Mouse (Mus musculus) telencephalon, adult 2 months (tissue): ENCODE measurements at regions not wholly inside any gene's neighbourhood (a gene's known extent, or its start where the extent isn't known, plus 50 kb on each side); places are given as distances from the start of the nearest gene placed in this dataset.

Experiments
- DNase-seq: peaks from one replicate; pipeline ENCODE4 v3.0.0-alpha.2; 2011; ENCODE audit warnings: low read depth, low spot score

DNA sequence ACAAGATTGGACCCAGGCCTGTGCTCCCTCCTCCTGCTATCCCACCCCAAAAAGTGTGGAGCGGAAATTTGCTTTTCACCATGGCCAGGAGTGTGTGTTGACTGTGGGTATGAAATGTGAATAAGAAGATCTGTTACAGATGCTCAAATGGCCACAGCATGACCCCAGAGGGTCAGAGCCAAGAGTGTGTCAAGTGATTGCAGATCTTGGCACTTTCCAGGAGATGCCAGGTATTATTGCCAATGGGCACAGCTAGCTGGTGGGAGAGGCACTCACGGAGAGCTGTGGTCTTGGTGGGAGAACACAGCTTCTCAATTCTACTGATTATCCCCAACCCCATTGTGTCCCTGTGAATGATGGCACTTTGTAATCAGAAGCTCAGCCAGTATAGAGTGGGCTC, 62.7 kb downstream of the Smim20 start:
- DNase-seq: no peak

DNA sequence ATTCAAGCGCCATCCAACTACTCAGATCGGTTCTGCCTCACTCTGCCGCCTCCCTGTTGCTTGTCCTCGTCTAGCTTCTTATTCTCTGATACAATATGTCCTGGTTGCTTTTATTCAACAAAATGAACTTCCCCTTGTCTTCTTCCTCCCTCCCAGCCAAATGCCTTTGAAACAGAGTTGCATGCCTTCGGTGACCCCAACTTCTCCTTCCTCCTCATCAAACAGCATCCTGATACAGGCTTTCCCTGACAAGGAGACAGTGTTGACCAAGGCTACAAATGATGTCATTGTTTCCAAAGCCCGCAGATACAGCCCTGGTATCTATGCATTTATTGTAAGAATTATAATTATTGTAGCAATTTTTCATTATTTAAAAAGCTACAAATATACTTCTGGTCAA, 69.8 kb downstream of the Smim20 start:
- DNase-seq: no peak

DNA sequence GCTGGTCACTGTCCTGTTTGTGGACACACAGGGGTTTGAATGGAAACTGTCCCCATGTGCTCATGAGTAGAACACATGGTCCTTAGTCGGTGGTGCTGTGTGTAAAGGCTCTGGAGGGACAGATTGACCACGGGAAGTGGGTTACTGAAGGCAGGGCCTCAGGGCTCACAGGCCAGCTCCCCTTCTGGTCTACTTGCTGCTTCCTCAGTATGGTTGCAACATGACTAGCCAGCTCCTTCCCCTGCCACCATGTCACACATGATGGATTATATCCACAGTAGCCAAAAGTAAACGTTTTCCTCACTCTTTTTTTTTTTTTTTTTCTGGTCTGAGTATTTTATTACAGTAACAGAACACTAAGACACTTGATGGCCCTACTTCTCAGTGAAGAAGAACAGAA, 70.9 kb downstream of the Smim20 start:
- no peak for DNase-seq

DNA sequence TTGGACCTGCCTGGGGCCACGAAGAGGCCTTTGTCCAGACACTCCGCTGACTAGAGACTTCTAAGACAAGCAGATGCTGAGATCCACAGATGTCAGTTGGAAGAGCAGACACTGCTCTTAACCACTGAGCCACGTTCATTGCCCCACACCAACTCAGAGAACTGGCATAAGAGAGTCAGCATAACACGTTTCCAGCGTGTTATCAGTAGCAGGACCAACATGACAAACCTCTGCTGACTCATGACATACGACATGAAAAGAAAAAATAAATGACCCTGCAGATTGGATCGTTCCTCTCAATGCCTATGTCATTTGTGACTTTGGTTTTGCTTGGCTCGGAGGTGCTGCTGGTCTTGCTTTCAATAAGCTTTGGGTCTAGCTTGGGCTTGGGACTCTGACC, 78.3 kb downstream of the Smim20 start:
- DNase-seq: no peak

DNA sequence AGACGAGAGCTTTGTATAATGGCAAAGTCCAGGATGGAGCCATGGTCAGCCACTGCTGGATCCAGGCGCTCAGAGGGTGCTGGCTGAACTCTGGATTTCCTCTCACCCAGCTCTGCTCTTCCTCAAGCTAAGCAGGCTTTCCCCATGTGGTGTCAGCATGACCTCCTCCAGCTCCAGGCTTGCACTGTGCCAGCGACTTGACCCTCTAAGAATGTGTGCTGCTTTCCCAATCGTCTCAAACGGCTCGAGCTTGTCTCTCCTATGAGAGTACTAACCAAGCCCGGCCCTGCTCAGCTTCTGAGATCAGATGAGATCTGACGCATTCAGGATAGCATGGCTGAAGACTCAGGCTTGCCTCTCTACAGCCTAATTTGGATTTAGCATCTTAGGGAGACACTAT, 79.1 kb downstream of the Smim20 start:
- no peak for DNase-seq

DNA sequence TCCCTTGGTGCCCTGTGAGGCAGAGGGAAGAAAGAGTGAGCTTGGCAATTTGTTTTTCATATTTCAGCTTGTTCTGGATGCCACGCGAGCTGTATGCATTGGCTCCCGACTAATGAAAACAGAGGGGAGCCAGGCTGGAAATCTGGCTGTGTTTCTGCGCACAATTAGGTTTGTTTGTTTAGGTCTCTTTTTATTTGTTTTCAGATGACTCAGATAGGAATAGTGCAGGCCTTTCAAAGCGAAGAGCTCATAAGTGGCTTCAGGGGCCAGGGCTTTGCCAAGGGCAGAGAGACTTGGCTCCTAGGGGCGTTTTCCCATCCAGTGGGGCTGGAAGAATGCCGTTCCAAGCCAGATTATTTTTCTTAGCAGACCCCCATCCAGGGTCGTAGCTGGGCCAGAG, 79.9 kb downstream of the Smim20 start:
- no peak for DNase-seq

DNA sequence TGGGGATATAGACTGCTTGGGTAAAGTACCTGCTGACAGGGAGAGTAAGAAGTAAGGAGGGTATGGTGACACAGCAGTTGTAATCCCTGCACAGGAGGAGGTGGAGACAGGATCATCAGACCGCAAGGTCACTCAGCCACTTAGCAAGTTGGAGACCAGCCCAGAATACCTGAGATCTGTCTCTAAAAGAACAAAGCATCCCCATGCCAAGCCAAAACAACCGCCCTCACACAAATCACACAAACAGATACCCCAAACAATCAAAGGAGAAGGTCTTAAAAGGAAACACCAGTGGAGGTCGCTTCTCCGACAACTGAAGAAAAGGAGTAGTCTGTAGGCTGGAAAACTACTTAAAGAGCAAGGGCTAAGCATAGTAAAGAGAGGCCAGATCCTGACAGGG, 86.0 kb downstream of the Smim20 start:
- no peak for DNase-seq

DNA sequence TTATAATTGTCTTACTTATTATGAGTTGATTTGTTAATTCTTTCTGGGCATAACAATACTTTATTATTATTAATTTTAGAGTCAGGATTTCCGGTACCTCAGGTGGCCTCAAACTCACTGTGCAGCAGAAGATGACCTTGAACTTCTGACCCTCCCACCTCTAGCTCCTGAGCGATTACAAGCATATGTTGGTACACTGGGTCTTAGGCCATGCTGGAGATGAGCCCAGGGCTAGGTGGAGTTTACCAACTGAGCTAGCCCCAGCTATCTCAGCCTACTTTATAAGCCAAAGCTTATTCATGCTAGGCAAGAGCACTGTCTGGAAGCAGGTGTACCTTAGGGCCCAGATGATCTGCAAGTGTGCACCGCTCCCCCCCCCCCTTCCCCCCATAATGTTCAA, 87.4 kb downstream of the Smim20 start:
- no peak for DNase-seq

DNA sequence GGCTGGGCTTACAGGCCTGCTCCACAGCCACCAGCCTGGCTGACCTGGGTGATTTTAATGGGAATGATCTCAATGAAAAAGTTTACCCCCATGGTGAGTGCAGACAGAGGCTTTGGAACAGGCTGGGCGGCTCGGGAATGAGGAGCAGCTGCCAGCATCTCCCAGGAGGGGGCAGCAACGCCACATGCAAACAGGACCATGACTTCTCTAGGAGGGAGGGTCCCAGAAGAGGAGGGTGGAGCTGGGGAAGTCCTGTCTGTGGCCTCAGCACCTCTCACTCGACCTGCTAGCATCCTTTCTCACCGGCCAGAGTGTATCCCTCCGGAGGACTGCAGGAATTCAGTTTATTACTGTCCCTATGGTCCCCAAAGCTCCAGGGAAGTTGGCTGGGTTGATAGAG, 88.2 kb downstream of the Smim20 start:
- DNase-seq: peak; percentile 22

DNA sequence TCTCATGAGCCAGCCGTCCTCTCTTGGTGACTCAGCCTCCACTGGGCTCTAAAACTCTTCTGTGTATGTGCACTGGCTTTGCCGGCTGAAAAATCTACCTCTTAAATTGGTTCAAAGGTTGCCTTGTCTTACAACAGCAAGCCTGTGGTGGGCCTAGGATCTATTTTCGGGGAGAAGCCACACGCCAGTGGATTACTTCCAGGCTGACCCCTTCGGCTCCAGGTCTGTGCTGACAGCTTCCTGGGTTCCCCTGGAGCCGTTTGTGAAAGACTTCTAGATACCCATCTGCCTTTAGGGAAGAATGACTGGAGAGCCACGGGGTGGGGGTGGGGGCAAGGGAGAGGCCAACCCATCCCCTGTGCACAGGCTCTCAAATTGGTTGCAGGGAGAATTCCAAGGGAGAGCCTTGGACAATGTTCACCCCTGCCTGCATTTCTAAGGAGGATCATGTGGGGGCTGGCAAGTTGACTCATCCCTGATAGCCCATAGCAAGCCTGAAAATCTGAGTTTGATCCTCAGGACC, 90.3 kb downstream of the Smim20 start:
- no peak for DNase-seq

DNA sequence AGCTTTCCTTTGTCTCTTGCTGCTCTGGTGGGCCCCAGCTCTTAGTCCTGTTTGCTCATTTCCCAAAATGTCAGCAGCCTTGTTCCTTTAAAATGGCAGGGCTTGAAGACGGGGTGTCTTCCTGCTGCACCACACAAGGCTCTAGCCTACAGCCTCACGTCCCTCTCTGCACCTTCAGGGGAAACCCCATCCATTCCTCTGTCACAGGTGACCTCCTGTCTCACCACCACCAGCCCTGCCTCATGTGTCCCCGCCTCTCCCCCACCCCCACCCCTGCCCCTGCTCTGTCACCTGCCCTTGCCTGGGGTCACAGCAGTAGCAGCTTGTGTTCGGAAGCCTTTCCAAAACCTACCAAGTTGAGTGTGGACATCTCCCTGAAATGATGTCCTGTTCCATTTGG, 91.3 kb downstream of the Smim20 start:
- no peak for DNase-seq

DNA sequence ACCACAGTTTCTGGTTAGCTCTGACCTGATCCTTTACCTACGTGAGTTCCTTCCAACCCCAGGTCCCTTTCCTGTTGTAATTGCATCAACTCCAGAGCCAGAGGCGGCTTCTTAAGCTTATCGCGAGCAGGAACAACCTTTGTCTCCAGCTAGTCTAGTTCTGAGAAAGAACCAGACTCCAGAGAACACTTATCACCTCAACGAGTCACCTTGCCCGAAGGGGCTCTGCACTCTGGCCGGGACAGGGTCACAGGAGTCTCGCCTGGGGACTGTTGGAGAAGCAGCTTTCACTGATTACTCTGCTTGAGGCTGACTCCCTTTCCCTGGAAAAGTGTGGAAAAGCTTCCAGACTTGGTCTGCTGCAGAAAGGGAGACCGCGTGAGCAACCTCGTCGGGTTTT, 93.0 kb downstream of the Smim20 start:
- no peak for DNase-seq

DNA sequence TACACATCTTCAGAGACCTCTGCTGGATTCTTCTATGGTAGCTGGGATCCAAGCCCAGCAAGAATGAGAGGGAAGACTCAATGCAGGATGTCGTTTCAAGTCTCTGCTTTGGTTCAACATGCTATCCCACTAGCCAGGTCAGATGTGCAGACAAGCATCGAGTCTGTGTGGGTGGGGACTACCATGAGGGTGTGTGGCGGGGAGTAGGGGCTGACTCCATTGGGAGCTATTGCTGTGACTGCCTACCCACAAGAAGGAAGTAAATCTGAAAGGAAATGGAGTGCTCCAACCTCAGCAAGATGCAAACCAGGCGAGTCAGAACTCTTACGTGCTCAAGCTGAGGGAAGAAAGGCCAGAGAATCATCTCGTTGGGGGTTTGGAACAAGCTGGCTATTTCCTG, 94.4 kb downstream of the Smim20 start:
- no peak for DNase-seq

DNA sequence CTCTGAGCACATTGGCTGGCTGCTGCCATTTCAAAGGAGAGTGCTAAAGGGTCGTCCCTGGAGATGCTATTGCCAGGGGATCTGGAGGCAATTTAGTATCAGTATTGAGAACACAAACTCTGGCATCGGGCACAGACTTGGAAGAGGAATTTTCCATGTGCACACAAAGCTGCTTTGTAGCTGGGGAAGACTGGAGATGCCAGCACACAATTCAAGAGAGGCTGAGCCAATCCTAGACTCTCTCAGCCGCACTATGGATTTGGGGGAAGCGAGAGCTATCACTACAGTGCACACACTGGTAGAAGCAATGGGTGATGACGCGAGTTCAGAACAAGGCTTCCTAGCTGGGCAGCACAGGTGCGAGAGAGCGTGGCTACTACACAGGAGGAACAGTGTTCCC, 97.0 kb downstream of the Smim20 start:
- DNase-seq: no peak

DNA sequence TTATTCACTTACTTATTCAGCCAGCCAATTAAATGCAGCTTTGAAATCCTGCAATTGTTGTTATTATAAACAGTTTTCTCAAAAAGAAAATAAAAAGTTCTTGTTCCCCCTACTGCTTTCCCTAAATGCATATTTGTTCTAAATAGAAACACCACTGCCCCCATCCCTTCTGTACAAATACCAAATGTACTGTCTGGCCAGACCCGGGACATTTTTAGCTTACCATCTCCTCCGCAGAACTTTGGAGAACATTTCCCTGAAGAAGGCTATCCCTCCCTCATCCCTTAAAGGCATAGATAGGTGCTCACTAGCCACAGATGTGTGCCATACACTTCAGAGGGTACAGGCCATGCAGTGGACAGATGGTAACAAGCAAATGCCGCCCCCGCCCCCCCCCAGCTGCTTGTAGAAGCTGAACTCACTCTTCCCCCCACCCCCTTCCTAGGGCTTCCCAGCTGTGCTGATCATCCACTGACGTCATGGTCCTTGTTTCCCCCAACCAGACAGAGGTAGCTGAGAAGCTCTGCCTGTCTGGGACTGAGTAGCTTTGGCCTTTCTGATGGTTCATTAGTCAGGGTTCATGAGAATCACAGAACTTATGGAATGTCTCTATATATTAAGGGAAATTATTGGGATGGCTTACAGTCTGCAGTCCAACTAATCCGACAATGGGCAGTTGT, 98.9 kb upstream of the Rbpj start:
- DNase-seq: peak; percentile 74

DNA sequence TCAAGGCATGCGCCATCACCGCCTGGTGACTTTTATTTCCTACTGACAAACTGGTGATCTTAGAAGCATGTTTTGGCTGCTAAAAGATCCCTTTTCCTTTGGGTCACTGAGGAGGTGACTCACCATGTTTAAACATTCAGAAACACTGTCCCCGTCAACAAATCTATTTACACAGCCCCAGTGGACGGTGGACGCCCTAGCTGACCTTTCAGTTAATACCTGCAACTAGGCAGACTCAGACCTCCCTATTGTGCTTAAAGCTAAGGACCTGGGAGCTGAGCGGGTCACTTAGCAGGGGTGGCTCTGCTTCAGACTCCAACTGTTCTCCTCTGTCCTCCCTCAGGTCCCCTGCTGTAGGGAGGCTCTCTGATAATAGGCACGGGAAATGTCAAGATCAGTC, 95.7 kb upstream of the Rbpj start:
- DNase-seq: no peak

DNA sequence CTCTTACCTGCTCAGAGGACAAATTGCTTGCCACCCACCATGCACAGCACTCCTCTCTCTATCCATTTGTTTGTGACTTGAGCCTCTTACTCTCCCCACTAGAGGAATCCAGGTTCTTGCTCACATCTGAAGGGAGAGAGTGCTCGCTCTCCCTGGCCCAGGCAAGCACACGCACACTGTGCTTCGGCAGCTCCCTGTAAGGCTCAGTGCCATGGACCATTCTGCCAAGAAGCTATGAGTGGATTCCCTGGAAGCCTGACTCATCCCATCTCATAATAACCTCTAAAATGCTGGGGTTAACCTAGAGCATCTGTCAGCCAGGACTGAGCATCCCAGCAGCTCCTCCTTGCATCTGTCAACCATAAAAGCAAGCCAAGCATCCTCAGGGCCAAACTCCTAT, 94.3 kb upstream of the Rbpj start:
- DNase-seq: no peak

DNA sequence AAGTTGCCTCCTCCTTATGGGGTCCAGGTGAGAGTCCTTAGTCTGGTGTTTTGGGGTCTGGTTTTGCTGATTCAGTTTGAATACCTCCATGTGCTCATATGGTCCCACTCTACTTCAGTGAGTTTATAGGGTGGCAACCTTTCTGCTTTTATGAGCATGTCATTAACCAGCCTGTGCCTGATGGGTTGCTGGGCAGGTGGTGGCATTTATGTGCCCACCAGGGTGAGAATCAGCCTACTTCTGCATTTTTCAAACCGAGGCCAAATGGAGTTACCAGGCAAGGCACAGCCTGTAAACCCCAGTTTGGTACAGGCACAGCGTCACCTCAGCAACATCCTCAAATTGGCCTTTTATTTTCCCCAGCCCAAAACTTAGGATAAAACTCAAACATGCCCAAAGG, 92.6 kb upstream of the Rbpj start:
- no peak for DNase-seq

DNA sequence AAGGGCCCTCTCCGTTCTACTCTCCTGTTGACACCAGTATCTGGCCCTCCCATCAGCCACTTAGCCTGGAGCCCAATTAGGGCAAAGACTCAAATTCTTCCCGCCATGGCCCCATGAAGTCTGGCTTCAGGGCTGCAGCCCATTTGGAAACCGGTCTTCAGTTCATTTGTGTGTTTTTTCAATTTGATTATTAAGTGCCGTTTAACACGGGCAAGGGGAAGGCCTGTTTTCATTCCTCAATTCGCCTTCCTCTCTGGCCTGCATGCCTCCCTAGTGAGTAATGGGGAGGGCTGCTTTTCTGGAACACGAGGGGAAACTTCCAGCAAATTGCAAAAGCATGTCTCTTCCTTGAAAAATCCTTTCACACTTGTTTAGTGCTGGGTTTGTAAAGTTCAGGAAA, 89.1 kb upstream of the Rbpj start:
- DNase-seq: no peak

DNA sequence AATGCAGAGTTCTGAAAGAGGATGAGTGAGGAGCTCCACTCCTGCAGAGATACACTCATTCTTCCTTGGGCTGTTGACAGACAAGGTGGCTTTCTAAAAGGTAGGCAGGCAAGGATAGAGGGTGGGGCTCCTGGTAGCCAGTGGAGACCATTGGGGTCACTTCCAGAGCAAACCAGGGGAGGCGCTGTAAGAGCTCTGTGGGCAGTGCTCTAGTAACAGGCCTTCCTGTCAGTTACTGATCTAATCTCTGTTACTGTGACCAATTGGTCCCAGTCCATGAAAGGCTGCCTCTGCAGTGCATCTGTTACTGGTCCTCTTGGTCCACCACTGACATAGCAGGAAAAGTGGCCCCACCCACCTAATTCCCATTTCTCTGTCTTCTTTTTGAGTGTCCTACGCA, 88.3 kb upstream of the Rbpj start:
- no peak for DNase-seq

DNA sequence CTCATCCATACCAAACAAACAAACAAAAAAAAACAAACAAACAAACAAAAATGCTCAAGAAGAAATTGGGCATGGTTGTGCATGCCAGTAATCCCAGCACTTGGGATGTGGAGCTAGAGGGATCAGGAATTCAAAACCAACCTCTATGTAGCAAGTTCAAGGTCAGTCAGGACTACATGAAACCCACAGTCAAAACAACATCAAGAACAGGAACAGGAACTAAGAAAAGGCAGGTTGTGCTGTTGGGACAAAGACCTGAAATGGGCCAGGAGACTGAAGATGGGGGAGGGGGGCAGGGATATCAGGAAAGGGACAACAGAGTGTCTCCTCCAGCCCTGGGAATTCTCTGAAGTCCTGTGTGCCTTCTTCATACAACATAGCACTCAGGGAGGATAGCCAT, 87.8 kb upstream of the Rbpj start:
- DNase-seq: no peak

DNA sequence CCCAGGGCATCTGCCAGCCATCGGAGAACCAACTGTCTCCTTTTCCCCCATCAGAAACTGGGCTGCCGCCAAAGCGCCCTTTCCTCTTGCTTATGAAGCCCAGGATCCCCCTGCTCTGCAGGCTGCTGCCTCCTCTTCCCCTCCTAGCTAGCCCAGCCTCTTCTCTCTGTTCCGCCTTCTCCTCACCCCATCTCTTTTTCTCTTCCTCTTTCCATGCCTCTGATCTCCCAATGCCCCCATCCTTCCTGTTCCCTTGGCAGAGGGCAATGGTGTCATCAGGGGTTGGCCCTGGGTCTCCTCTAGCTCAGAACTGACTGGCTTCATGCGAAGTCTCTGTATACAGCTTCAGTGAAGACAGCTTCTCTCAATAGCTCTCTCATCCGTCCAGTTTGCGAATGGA, 87.4 kb upstream of the Rbpj start:
- DNase-seq: no peak

DNA sequence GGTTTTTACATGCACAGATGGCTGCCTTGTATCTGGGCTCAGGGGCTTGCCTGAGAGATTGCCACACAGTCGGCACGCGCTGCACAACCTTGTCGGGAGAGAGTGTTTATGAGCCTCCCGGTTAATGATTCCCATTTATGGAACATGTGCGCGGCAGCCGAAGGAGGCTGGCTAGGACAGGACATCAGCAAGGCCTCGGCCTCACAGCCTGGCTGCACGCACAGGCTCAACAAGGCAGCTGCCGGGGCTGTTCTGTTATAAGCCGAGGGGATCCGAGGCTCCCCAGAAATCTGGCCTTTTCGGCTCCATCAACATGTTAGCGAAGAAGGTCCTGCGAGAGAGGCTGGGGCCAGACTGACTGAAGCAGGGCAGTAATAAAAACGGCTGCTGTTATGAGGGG, 86.3 kb upstream of the Rbpj start:
- no peak for DNase-seq

DNA sequence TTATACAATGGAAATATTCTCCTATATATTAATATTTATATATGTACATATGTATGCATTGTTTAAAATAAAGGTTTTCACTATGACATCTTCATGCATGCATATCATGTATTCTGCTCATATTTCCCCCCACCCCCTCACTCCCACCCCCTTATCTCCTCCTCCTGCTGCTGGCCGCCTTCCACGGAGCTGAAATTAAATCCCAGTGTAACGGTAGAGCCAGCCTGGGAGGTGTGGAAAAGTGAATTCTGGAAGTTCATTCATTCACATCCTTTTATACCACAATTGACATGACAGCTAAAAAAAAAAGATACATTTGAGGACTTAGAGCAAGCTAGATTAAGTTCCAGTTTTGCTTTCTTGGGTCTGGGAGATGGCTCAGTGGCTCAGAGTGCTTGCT, 85.7 kb upstream of the Rbpj start:
- DNase-seq: no peak
